Mouse (Mus musculus) CH12.LX (cell line): Measurements from ENCODE around the gene Oxsm. TPM values are rescaled to one million over a fixed set of nuclear protein-coding genes. Genes with fewer than 3 reads are reported as not detected.

Experiments used
- DNase-seq: peaks from one replicate; pipeline ENCODE4 v3.0.0-alpha.2; 2013; ENCODE audit errors: extremely low read depth
- H3K27ac ChIP-seq: 2 replicates; pipeline ENCODE4 v1.5.1; 2012; ENCODE audit warnings: low read depth, mild to moderate bottlenecking, control low read depth, moderate library complexity; ENCODE audit not compliant: insufficient read depth
- H3K27me3 ChIP-seq: replicated peaks from 2 replicates; pipeline ENCODE3; 2012; ENCODE audit warnings: inconsistent platforms
- H3K36me3 ChIP-seq, 2 experiments: replicated peaks in 1 of 2; 2 replicates each; pipeline versions ENCODE3 to v1.6.1; 2012; ENCODE audit warnings: inconsistent platforms in 1 of 2, low read length in 1 of 2, mild to moderate bottlenecking in 1 of 2, mixed read lengths in 1 of 2, moderate library complexity in 1 of 2; ENCODE audit not compliant: control insufficient read depth in 1 of 2, insufficient read depth in 1 of 2
- H3K4me1 ChIP-seq, 2 experiments: 2 replicates each; pipeline ENCODE4 v1.6.1; 2012; ENCODE audit warnings: inconsistent platforms in 1 of 2, moderate library complexity in 1 of 2; ENCODE audit not compliant: insufficient read depth in 2 of 2, control insufficient read depth in 1 of 2
- H3K4me2 ChIP-seq: 2 replicates; pipeline ENCODE4 v1.6.1; 2012; ENCODE audit warnings: low read depth, mild to moderate bottlenecking, control low read depth; ENCODE audit not compliant: poor library complexity, insufficient read depth, severe bottlenecking
- H3K4me3 ChIP-seq, 3 experiments: fragments of 150-350 bp in 1 of 3; sonication (generic) in 1 of 3; replicated peaks in 1 of 3; 2 replicates each; pipeline versions ENCODE3 to v1.5.1; 2011 to 2012; ENCODE audit warnings: low read depth in 2 of 3, low read length in 2 of 3, mild to moderate bottlenecking in 2 of 3, moderate library complexity in 2 of 3, control low read depth in 1 of 3, improper control_type of control experiment in 1 of 3, inconsistent platforms in 1 of 3, mixed read lengths in 1 of 3; ENCODE audit not compliant: poor library complexity in 1 of 3
- H3K79me2 ChIP-seq: replicated peaks from 2 replicates; pipeline ENCODE4 v1.6.1; 2012; ENCODE audit warnings: mild to moderate bottlenecking, moderate library complexity; ENCODE audit not compliant: control insufficient read depth, poor library complexity, insufficient read depth, severe bottlenecking; ENCODE audit errors: extremely low read depth
- H3K9ac ChIP-seq: 2 replicates; pipeline ENCODE4 v1.6.1; 2012; ENCODE audit warnings: low read depth, mild to moderate bottlenecking, control low read depth, moderate library complexity; ENCODE audit not compliant: insufficient read depth
- H3K9me3 ChIP-seq: replicated peaks from 2 replicates; pipeline ENCODE3; 2012; ENCODE audit warnings: low read length, inconsistent platforms, mixed read lengths
- CHD1 ChIP-seq: IDR thresholded peaks from 2 replicates; pipeline ENCODE4 v1.6.1; 2012; ENCODE audit warnings: low read depth, low read length, improper control_type of control experiment, inconsistent platforms
- CTCF ChIP-seq, 2 experiments: IDR thresholded peaks in 1 of 2; conservative IDR thresholded peaks in 1 of 2; 2 replicates each; pipeline ENCODE4 v1.5.1; 2011 to 2012; ENCODE audit warnings: low read depth in 2 of 2, low read length in 2 of 2, improper control_type of control experiment in 1 of 2, inconsistent platforms in 1 of 2, mild to moderate bottlenecking in 1 of 2, moderate library complexity in 1 of 2
- E2F4 ChIP-seq: IDR thresholded peaks from 2 replicates; pipeline ENCODE4 v1.6.1; 2011; ENCODE audit warnings: low read depth, low read length, improper control_type of control experiment; ENCODE audit not compliant: insufficient replicate concordance
- ETS1 ChIP-seq: conservative IDR thresholded peaks from 2 replicates; pipeline ENCODE4 v1.6.1; 2012; ENCODE audit warnings: low read depth, mild to moderate bottlenecking, inconsistent platforms, low read length, improper control_type of control experiment, moderate library complexity
- GABPA ChIP-seq: IDR thresholded peaks from 2 replicates; pipeline ENCODE4 v1.6.1; 2012; ENCODE audit warnings: low read depth, low read length, improper control_type of control experiment, inconsistent platforms; ENCODE audit not compliant: insufficient replicate concordance
- IRF4 ChIP-seq: IDR thresholded peaks from 2 replicates; pipeline ENCODE4 v1.6.1; 2014; ENCODE audit warnings: low read depth, mild to moderate bottlenecking, inconsistent platforms, low read length, improper control_type of control experiment
- JUN ChIP-seq: IDR thresholded peaks from 2 replicates; pipeline ENCODE4 v1.6.1; 2011; ENCODE audit warnings: low read depth, mild to moderate bottlenecking, low read length, improper control_type of control experiment, moderate library complexity; ENCODE audit not compliant: insufficient read depth
- KAT2A ChIP-seq: IDR thresholded peaks from 2 replicates; pipeline ENCODE4 v1.6.1; 2012; ENCODE audit warnings: low read length, improper control_type of control experiment, inconsistent platforms; ENCODE audit not compliant: insufficient replicate concordance
- MEF2A ChIP-seq: IDR thresholded peaks from 2 replicates; pipeline ENCODE4 v1.6.1; 2014; ENCODE audit warnings: low read depth, mild to moderate bottlenecking, inconsistent platforms, low read length, improper control_type of control experiment, borderline replicate concordance
- NELFE ChIP-seq: IDR thresholded peaks from 2 replicates; pipeline ENCODE4 v1.6.1; 2011; ENCODE audit warnings: low read depth, low read length, improper control_type of control experiment
- NRF1 ChIP-seq: IDR thresholded peaks from 2 replicates; pipeline ENCODE4 v1.6.1; 2014; ENCODE audit warnings: low read depth, mild to moderate bottlenecking, inconsistent platforms, low read length, improper control_type of control experiment, moderate library complexity
- PAX5 ChIP-seq: IDR thresholded peaks from 2 replicates; pipeline ENCODE4 v1.6.1; 2012; ENCODE audit warnings: low read length, inconsistent platforms, mixed read lengths
- RAD21 ChIP-seq: IDR thresholded peaks from 2 replicates; pipeline ENCODE4 v1.6.1; 2011; ENCODE audit warnings: low read depth, mild to moderate bottlenecking, low read length, improper control_type of control experiment, moderate library complexity
- SMC3 ChIP-seq: IDR thresholded peaks from 2 replicates; pipeline ENCODE4 v1.6.1; 2011; ENCODE audit warnings: low read depth, low read length, improper control_type of control experiment
- UBTF ChIP-seq: IDR thresholded peaks from 2 replicates; pipeline ENCODE4 v1.6.1; 2012; ENCODE audit warnings: low read depth, mild to moderate bottlenecking, inconsistent platforms, low read length, improper control_type of control experiment, moderate library complexity
- USF2 ChIP-seq: conservative IDR thresholded peaks from 2 replicates; pipeline ENCODE4 v1.6.1; 2011; ENCODE audit warnings: low read depth, low read length, improper control_type of control experiment
- ZMIZ1 ChIP-seq: IDR thresholded peaks from 2 replicates; pipeline ENCODE4 v1.6.1; 2012; ENCODE audit warnings: low read depth, mild to moderate bottlenecking, inconsistent platforms, low read length, improper control_type of control experiment
- ZNF384 ChIP-seq: IDR thresholded peaks from 2 replicates; pipeline ENCODE4 v1.6.1; 2012; ENCODE audit warnings: low read depth, low read length, improper control_type of control experiment, inconsistent platforms
- dilution Hi-C: fragments of 300-500 bp; cut with MboI; formaldehyde crosslinking; loops from 2 replicates; pipeline ENCODE4 v1.14.3; 2020; ENCODE audit warnings: low sequenced_read_pairs; ENCODE audit not compliant: extremely low pct_unique_long_range_greater_than_20kb, extremely low pct_ligation_motif_present
- in situ Hi-C: fragments of 300-500 bp; cut with MboI; formaldehyde crosslinking; loops from 3 replicates; pipeline ENCODE4 v1.14.3; 2019; ENCODE audit warnings: low sequenced_read_pairs, low pct_ligation_motif_present, low pct_unique_long_range_greater_than_20kb, mixed read lengths
- polyA plus RNA-seq: library from polyadenylated mRNA; unstranded; fragments of >175 nt; gene quantifications from 2 replicates; pipeline ENCODE4 v1.2.1, GENCODE M21; 2012; ENCODE audit warnings: low read depth; ENCODE audit not compliant: insufficient read length
- total RNA-seq, 2 experiments: library from RNA; depleted of rRNA; stranded (reverse); fragments of 300-350 nt in 1 of 2; fragments of >200 nt in 1 of 2; gene quantifications; 2 replicates each; pipeline ENCODE4 v1.2.3; 2012 to 2014

Gene Oxsm
- total and polyA plus RNA-seq, 3 experiments: 6.6 to 10.8 (median 8.7) TPM

- DNase-seq: no peak
- no peak overlapping the region for H3K27ac ChIP-seq
Observed at GRCm38 (mm10) chr14:16246340-16246912, 3.2 kb downstream of the Oxsm start.

DNA sequence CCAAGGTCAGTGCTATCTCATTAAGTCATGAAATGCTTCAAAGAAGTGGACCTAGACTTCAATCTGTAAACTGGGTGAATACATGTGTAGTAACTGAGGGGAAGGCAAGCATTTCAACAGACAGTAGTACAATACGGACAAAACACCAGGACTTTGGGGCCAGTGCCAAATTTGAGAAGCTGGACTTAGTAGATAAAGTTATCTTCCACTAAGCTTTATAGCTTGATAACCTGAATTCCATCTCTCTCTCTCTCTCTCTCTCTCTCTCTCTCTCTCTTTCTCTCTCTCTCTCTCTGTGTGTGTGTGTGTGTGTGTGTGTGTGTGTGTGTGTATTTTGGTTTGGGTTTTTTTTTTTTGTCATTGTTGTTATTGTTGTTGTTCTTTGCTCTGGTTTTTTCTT, 4.5 kb downstream of the Oxsm start:
- dilution Hi-C loops: no loop called here
- in situ Hi-C loops: loop anchor here (10.0 kb wide), 1 partner anchor 120 kb away; the partner anchor contains the start of gene Top2b
- H3K9ac ChIP-seq: no peak overlapping the region
- H3K79me2 ChIP-seq: 0 out of 2 replicates have a peak, but pooled peaks cover 5% of the 10 kb centered on the region
- H3K27ac ChIP-seq: no peak overlapping the region
- H3K4me3 ChIP-seq: no peak overlapping the region
- DNase-seq: no peak
- TF ChIP-seq E2F4: no peak
- H3K9me3 ChIP-seq: no peaks in the 10 kb centered on the region
- H3K27me3 ChIP-seq: no peaks in the 10 kb centered on the region
- H3K4me2 ChIP-seq: no peak overlapping the region
- H3K36me3 ChIP-seq: peaks cover 5 to 29% of the 10 kb centered on the region in 2 experiments
- H3K4me1 ChIP-seq: peaks cover 7 to 24% of the 10 kb centered on the region in 2 experiments

More at GRCm38 (mm10) chr14:16246340-16246912, 3.2 kb downstream of the Oxsm start:
- dilution Hi-C loops: no loop called here
- Histone ChIP-seq H3K4me2 (no peak overlapping the region), H3K4me1 (peaks cover 7 to 35% of the 10 kb centered on the region in 2 experiments), H3K27me3 (no peaks in the 10 kb centered on the region), H3K9ac (no peak overlapping the region), H3K79me2 (0 out of 2 replicates have a peak, but pooled peaks cover 7% of the 10 kb centered on the region), H3K4me3 (no peak overlapping the region), H3K9me3 (no peaks in the 10 kb centered on the region), H3K36me3 (peaks cover 0 to 17% of the 10 kb centered on the region in 2 experiments)
- in situ Hi-C loops: loop anchor here (10.0 kb wide), 1 partner anchor 118 kb away; the partner anchor contains the start of gene Top2b
- no peak for TF ChIP-seq KAT2A
- TF ChIP-seq SMC3: no peak
- no peak for TF ChIP-seq JUN
- TF ChIP-seq NRF1: no peak
- TF ChIP-seq ZNF384: no peak
- TF ChIP-seq NELFE: no peak
- TF ChIP-seq MEF2A: no peak
- no peak for TF ChIP-seq UBTF
- TF ChIP-seq GABPA: no peak
- TF ChIP-seq USF2: no peak
- no peak for TF ChIP-seq ZMIZ1
- no peak for TF ChIP-seq CHD1
- no peak for TF ChIP-seq PAX5
- TF ChIP-seq CTCF (conservative IDR thresholded peaks at IDR 0.05 in 1 of 2, IDR thresholded peaks at IDR 0.05 in 1 of 2; ENCODE audit: low read depth in 2 of 2, low read length in 2 of 2): no peak
- no peak for TF ChIP-seq ETS1
- TF ChIP-seq IRF4: no peak
- TF ChIP-seq RAD21: no peak
